Mouse (Mus musculus): Measurements from ENCODE around the gene Rest.

Rest gene

DNA sequence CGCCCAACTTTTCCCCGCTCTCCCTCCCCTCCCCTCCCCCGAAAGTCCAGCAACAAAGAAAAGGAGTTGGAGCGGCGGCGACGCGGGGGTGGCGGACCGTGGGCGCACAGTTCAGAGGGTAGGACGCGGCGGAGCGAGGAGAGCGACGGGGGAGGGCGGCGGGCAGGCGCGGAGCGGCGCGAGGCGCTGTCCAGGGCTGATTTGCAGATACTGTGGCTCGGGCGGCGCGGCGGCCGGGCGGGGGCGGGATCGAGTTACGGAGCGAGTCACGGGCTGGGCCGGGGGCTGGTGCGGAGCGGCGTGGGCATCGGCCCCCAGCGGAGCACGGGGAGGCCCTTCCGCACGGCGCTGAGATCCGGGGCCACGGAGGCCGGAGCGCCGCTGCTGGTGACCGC lies 377 bp downstream of the Rest start:
- DNase-seq (ENCODE audit: low read depth, low spot score): no peak

DNA sequence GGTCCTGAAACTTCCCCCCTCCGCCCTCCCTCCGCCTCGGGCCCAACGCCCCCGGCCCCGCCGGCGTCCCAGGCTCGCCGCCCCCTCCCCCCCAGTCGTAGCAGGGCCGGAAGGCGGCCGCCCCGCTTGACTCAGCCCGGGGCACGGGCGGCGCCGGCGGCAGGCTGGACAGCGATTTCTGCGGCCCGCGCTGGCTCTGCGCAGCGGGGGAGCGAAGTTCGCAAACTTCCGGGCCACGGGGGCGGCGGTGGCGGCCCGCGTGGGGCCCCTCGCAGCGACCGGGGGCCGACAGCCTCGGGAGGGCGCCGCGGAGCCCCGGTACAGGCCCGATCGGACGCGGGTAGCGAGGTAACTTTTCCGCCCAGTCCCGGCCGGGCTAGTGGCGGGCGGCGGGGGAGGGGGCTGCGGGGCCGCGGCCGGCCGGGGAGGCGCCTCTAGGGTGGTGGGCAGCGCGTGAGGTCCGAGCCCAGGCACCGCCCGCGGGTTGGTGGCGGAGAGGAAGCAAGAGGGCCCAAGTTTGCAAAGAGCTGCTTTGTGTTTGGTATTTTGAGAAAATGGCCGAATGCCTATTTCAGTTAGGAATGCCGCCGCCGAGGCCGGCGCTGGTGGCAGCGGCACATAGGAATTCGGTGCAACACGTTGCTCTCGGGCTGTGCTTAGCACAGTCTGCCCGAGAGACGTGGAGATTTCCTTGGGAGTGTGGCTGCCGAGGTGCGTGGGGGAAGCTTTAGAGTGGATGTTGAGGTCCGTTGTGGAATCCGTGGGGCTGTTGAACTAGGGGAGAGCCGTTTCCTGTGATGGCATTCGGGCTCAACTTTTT lies 985 bp downstream of the Rest start:
- no peak for DNase-seq (ENCODE audit: low read depth, low spot score)

DNA sequence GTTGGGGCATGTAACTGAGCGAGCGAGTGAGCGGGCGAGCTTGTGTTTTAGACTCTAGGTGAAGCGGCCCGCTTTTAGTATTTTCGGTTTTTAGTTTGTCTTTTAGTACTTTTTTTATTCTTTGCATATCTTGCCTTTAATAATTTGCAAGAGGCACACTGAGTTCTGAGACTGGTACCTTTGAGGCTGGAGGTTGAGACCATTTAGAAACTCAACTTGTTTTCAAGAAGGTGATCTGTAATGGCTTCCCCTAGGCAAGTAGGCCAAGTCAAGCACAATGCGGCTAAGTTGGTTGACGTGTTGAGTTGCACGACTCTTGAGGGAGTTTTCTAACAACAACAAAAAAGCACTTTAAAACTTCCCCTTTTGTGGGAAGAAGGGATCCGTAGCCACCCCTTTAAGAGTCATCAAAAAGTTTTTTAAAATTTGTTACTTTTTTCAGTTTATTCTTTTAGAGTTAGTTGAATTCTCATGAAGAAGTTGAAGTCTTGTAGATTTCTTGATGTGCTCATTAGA lies 1.7 kb downstream of the Rest start:
- DNase-seq (ENCODE audit: low read depth, low spot score): no peak

DNA sequence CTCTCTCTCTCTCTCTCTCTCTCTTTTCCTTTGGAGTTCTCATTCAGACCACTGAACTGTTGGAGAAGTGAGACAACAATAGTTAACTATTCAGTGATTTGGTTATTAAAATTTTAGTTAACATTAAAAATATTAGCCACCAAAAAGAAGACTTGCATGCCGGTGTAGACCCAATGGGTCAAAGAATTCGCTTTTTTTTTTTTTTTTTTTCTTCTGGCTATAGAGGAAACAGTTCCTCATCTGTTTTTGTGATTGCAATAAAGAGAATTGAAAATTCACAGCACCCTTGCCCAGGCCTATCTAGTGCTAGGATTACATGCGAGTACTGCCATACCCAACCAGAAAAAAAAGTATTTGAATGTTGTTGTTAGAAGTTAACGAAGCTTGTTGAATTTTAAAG lies 2.1 kb downstream of the Rest start:
- no peak for DNase-seq (ENCODE audit: low read depth, low spot score)

DNA sequence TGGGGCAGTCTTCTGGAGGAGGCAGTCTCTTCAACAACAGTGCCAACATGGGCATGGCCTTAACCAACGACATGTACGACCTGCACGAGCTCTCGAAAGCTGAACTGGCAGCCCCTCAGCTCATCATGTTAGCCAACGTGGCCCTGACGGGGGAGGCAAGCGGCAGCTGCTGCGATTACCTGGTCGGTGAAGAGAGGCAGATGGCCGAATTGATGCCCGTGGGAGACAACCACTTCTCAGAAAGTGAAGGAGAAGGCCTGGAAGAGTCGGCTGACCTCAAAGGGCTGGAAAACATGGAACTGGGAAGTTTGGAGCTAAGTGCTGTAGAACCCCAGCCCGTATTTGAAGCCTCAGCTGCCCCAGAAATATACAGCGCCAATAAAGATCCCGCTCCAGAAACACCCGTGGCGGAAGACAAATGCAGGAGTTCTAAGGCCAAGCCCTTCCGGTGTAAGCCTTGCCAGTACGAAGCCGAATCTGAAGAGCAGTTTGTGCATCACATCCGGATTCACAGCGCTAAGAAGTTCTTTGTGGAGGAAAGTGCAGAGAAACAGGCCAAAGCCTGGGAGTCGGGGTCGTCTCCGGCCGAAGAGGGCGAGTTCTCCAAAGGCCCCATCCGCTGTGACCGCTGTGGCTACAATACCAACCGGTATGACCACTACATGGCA lies 2.8 kb downstream of the Rest start:
- no peak for DNase-seq (ENCODE audit: low read depth, low spot score)

DNA sequence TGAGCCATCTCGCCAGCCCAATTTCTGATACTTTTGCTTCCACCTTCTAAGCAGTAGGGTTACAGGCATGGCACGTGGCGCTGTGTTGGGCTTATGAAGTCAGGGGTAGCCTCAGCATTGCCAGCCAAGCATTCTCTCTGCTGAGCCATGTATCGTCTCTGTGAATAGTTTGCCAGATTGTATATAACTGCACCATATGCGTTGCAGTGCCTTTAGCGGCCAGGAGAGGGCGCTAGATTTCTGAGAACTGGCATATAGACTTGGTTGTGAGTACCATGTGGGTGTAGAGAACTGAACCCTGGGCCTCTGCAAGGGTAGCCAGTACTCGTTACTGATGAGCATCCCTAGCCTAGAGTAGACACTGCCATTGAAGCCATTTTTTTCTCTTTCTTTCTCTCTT lies 4.1 kb downstream of the Rest start:
- DNase-seq (ENCODE audit: low read depth, low spot score): no peak

DNA sequence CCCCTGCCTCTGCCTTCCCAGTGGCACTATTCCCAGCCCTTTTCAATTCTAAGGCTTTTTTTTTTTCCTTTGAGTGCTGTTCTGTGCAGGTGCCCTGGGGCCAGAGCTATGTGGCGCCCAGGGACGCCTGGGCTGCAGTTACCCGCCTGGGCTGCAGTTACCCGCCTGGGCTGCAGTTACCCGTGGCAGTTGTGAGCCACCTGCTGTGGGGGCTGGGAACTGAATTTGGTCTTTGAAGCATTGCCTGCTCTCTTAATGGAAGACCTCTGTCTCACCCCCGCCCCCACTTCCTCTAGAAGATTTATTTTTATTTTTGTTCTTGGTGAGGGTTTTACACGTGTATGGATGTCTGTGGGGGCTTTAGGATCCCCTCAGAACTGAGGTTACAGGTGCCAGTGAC lies 7.9 kb downstream of the Rest start:
- DNase-seq (ENCODE audit: low read depth, low spot score): no peak

DNA sequence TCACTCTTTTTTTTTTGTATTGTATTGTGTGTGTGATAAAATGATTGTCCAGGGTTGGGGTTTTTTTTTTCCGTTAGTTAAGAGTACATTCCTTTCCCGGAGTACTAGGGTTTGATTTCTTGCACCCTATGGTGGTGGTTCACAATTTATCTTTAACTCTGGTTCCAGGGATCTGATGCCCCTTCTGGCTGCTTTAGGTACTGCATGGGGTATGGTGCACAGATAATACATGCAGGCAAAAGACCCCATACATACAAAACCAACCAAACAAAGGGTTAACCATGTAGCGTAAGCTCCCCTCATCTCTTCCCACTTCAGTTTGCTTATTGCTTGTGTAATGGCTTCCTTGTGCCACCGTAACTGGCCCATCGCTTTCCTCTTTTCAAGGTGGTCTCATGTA lies 10.7 kb downstream of the Rest start:
- DNase-seq (ENCODE audit: low read depth, low spot score): no peak

DNA sequence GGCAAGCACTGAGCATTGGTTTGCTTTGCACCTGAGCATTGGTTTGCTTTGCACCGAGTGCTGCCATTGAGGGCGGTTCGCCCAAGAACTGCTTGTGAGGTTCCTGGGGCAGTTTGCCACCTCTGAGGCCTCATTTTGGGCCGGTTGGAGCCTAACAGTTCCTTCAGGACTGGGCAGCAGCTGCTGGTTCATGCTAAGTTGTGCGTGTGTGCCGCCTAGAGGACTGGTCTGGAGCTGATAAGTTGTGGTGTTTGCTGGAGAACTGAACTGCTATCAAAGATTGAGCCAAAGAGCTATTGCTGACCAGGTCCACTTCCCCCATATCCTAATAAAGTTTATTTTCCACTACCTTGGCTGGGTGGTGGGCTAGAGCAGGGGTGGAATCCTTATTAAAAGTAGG lies 11.9 kb downstream of the Rest start:
- no peak for DNase-seq (ENCODE audit: low read depth, low spot score)

DNA sequence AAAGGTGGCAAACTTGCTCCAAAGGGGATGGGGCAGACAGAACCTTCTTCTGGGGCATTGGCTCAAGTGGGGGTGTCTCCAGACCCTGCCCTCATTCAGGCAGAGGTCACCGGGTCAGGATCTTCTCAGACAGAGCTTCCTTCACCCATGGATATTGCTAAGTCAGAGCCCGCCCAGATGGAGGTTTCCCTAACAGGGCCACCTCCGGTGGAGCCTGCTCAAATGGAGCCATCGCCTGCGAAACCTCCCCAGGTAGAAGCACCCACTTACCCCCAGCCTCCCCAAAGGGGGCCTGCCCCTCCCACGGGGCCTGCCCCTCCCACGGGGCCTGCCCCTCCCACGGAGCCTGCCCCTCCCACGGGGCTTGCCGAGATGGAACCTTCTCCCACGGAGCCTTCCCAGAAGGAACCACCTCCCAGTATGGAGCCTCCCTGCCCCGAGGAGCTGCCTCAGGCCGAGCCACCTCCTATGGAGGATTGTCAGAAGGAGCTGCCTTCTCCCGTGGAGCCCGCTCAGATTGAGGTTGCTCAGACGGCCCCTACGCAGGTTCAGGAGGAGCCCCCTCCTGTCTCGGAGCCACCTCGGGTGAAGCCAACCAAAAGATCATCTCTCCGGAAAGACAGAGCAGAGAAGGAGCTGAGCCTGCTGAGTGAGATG lies 16.4 kb downstream of the Rest start:
- no peak for DNase-seq (ENCODE audit: low read depth, low spot score)

DNA sequence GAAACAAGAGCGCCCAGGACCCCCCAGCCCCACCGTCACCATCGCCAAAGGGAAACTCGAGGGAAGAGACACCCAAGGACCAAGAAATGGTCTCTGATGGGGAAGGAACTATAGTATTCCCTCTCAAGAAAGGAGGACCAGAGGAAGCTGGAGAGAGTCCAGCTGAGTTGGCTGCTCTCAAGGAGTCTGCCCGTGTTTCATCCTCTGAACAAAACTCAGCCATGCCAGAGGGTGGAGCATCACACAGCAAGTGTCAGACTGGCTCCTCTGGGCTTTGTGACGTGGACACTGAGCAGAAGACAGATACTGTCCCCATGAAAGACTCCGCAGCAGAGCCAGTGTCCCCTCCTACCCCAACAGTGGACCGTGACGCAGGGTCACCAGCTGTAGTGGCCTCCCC lies 17.0 kb downstream of the Rest start:
- no peak for DNase-seq (ENCODE audit: low read depth, low spot score)

DNA sequence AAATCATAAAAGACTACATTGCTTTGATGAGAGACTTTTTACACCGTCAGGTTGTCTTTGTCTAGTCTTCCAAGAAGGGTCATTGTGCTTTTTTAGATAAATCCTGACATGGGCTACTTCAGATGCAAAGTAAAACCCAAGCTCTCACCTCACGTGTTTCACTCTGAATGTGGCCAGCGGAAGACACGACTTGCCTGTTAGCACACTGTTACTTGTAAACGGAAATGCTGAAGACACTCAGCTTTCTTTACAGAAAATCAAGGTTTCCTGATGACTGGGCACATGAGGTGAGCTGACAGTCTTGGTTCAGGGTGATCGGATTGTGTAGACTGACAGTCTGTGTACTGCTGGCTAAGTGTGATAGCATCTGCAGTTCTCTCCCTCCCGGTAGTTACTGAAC lies 20.4 kb downstream of the Rest start:
- no peak for DNase-seq (ENCODE audit: low read depth, low spot score)

DNA sequence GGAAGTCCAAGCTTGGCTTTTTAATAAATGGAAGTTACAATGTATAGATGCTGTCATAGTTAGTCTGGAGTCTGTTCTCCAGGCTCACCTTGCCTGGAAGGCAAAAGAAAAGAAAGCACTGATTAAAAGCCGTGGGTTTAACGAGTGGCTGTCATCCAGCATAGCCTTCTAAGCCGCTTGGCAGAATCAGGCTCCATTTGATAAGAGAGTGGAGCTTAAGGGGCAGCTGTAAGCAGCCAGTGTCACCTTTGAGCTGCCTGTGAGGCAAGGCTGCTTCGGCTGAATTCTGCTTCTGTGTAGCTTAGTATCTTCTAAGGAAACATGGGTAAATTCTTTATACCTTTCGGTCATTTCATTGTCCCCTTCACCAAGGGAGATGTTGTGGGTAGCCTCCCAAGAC lies 21.6 kb downstream of the Rest start:
- DNase-seq (ENCODE audit: low read depth, low spot score): peak; percentile 67

DNA sequence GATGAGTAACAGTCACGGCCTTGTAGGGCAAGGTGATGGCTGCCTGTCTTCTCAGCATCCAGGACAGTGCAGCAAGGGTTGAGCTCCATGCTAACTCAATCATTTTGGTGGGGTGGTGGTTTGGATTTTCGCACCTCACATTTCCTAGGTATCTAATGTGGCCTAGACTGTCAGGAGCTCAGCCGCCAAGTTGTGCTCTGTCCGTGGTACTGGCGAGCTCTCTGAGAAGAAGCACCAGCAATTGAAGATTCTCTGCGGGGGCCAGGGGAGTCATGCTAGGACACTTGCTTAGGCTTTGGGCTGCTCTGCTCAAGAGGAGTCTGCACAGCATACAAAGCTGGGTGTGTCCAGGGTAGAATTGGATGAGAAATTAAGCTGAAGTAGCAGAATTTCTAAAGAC lies 22.6 kb downstream of the Rest start:
- DNase-seq (ENCODE audit: low read depth, low spot score): no peak

DNA sequence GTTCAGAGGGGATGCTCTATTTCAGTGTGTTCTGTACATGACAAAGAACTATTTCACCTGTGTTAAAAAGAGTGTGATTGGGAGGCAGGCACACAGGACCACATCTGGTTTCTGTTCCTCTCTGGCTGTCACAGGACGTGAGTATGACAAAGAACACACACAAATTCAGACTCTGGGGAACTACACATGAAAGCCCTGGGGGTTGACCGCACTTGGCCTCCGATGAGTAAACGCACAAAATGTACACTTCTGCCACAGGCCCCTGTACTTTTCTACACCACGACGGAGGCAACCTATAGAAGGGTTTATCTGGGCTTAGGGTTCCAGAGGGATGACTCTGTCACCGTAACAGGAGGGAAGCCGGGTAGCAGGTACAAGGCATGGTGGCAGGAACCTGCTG lies 24.4 kb downstream of the Rest start:
- no peak for DNase-seq (ENCODE audit: low read depth, low spot score)

DNA sequence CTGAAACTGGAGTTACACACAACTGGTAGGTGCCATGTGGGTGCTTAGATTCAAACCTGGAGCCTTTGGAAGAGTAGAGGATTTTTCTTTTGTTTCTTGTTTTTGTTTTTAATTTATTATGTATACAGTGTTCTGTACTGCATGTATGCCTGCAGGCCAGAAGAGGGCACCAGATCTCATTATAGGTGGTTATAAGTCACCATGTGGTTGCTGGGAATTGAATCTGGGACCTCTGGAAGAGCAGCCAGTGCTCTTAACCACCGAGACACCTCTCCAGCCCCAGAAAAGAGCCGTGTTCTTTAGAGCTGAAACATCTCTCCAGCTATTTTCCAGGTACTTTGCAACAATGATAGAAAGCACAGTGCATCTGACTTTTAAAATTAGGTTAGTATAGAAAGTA lies 25.3 kb downstream of the Rest start:
- no peak for DNase-seq (ENCODE audit: low read depth, low spot score)

DNA sequence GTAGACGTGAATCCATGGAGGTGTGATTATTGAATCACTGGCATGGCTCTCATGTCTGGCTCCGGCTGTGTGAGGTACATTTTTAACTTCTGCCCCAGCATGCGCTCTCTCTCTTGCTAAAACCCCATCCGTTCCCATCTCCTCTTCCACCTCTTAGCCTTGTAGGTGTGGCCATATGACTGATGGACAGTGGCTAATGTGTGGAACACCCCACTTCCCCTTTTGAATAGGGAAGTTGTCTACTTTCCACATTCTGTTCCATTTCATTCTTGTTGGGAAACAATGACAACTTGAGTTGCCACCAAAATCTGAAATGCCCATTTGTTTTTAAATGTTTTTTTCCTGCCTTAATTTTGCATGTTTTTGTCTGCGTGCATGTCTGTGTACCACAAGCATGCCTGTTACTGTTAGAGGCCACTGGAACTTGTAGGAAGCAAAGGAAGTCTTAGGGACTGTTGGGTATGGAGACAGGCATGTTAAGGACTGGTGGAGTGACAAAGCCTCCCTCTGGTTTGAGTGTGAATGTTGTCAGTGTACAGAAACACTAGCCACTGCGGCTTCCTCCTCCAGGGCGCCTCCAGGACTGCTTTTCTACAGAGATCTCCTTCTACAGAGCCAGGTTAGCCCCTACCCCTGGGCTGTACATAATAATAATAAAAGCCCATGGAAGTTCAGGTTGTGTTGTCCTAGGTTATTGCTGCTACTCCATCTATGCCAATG lies 27.7 kb downstream of the Rest start:
- DNase-seq (ENCODE audit: low read depth, low spot score): no peak

DNA sequence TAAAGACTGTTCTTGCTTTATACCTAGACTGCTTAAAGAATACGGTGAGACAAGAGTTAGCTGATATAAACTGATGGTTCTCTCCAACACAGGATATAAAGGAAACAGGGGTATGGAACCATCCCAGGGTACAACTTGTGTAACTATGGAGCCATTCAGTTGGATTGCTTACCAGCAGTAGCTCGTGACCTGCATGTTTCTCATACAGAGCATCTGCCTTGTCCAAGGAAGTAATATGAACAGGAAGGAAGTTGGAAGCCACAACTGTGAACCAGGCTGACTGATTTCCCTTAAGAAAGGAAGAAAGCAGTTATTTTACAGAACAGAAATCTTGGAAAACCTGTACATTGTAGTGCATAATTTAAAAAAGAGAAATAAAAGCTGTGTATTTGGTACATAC lies 34.2 kb downstream of the Rest start:
- DNase-seq (ENCODE audit: low read depth, low spot score): no peak

DNA sequence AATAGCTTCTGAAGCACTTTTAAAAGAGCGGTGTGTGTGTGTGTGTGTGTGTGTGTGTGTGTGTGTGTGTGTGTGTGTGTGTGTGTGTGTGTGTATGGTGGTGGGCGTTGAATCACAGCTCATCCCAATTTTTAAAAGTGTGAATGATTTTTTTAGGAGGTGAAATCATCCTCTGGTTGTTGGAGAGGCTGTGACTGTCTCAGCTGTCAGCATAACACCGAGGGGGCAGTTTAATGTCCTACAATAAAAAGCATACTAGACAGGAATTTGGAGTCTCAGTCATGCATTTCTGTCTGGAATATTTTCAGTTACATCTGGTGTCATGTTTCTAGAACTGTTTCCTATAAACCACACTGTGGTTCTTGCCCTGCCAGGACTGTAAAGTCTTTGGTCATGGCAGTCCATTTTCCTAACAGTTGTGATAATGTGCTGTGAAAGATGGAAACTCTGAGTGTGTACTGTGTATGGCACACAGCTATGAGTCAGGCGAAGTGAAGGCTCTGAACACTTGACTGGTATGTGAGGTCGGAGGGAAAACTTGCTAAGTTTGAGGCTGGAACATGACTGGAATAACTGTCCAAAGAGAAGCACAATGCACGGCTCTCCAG lies 36.1 kb downstream of the Rest start:
- DNase-seq (ENCODE audit: low read depth, low spot score): no peak

DNA sequence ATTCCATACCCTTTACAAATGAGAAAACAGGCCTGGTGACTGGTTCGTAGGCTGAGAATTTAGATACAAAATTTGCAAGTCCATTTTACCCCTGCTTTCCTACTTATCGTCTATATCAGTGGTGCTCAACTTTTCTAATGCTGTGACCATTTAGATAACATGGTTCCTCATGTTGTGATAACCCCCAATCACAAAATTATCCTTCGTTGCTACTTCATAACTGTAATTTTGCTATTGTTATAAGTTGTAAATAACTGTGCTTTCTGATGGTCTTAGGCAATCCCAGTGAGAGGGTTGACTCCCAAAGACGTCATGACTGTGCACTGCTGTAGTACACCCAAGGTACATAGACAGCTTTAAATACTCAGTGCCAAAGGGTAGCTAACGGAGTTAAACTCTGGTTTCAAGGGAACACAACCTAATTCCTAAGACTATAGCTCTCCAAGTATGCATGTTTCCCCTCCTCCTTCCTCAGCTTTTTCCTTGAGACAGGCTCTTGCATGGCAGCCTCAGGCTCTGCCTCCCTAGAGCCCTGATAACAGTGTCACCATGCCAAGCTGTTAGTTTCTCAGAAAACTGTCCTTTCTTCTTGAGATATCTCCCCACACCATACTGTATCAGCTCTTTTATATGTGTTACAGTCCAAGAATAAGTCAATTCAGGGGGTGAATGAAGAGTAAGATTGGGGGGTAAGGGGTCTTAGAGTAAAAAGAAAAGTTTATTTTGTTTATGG lies 42.7 kb downstream of the Rest start:
- DNase-seq (ENCODE audit: low read depth, low spot score): no peak
